Mouse (Mus musculus) hindlimb bud, embryonic 11.5 days (tissue): ENCODE data around the gene Csmd2.

Source experiments
- DNase-seq: peaks from one replicate; pipeline ENCODE4 v3.0.0-alpha.2; 2012; ENCODE audit warnings: low read depth, low spot score; ENCODE audit errors: extremely low spot score

Gene Csmd2

DNA sequence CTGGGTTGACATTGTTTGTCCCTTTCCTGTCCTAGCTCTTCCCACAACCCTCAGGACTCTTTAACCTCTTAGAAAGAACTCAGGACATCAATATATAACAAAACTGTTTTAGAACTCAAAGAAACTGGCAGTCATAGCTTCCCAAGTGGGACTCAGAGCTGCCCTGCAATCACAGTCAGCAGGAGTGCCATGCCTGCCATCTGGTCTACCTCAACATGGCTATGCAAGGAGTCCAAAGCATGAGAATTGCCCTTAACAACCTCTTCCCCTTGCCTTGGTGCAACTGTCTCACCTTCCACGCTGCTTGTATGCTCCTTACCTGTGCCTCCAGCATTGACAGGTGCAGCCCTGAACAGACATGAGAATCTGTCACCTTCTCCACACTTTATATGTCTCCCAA is 415.0 kb downstream of the Csmd2 start:
- DNase-seq = no peak

- DNase-seq = no peak
These were observed 417.9 kb downstream of the Csmd2 start for GRCm38 (mm10) chr4:128405576-128405975.

GRCm38 (mm10) chr4:128407084-128407845 is 419.6 kb downstream of the Csmd2 start:
- DNase-seq = no peak

DNA sequence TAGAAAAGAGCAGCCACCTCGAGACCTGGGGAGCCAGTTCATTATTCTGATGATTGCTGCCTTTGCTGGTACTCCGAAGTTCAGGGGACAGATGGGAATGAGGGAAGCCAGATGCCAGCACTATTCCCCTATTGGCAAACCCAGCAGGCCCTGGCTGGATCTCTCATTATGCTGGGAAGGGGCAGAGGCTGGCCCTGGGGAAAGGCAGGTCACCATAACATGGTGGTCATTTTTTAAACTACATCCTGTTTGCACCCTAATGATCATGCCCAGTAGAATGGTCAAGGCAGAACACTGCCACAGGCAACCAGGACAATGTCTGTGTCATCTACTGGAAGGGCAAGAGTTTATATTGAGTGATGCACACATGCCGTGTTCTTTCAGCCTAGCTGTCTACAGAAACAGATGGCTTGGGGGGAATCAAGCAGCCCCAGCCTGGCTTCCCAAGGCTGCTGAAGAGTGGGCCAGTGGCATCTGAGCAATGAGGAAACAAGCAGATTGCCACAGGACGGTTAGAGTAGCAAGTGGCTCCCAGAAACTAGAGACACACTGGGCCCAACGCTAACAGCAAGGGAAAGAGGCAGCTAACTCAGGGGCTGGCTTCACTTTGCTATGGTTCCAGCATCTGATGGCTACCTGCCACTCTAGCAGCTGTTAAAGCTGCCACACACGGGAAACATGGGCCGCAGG is 424.4 kb downstream of the Csmd2 start:
- no peak for DNase-seq

DNA sequence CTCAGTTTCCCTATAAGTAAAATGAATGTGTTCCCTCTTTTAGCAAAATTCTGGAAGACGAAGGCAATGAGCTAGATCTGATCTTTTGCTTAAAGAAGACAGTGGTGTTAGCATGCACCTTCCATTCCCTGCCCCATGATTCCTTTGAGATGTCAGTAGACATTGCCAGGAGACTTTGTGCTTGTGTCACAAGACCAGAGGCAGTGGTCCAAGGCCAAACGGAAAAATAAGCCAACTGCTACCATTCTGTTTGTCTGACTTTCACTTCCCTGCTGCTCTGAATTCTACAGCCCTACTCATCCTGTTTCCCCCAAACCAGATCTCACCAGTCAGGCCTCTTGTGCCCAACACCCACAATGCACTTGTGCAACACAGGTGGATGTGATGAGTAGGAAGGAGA is 427.1 kb downstream of the Csmd2 start:
- no peak for DNase-seq

DNA sequence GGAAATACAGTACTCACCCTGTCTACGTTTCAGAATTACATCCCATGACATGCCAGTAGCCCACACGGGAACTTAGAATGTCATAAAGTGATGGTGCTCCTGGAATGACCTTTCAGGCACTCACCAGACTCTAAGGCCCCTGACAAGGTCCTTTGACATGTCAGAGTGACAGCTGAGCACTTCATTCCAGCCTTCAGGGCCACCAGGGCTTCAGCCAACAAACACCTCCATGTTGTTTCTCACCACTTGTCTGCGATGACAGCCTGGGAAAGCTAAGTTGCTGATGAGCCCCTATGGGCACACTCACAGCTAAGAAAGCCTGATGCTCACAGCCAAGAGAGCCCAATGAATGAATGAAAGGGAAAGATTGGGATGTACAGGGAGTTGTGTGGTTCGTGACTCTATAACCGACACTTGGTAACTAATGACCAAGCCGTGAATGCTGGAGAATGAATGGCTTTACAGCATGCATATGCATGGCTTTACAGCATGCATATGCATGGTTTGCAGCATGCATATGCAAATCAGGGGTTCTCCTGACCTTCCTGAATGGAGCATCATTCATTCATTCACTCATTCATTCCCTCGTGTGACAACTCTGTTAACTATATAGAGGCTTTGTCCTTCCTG is 432.4 kb downstream of the Csmd2 start:
- no peak for DNase-seq

DNA sequence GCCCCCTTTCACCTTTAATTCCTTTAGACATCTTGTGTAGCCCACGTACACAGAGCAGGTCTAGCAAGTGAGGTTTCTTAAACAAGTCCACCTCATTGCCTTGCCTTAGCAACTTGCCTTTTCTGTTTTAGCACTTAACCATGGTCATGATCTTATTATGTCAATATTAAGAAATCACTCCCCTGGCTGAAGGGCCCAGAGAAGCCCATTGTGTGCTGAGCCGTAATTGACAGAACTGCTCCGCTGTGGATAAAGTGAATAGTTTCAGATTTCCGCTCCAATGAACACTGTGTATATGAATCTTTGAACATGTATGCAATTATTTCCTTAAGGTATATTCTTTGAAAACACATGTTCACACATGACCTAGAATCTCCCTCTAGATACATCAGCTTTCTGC is 434.8 kb downstream of the Csmd2 start:
- no peak for DNase-seq

DNA sequence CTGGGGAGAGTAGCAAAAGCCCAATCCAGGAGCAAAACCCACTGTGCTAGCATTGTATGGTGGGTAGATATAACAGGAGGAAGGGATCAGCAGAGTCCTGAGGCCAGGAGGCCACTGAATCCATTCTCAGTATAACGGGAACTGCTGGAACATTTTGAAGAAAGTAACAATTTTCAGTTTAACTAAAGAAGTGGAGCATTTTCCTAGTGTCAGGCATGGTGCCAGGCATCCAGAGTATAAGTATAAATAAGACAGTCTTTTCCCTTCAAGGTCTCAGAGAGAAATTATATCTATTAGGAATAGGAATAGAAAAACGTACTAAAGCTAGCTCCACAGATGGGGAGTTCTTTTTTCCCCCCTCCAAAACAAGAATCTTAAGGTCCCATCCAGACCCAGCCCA is 437.7 kb downstream of the Csmd2 start:
- DNase-seq = no peak

DNA sequence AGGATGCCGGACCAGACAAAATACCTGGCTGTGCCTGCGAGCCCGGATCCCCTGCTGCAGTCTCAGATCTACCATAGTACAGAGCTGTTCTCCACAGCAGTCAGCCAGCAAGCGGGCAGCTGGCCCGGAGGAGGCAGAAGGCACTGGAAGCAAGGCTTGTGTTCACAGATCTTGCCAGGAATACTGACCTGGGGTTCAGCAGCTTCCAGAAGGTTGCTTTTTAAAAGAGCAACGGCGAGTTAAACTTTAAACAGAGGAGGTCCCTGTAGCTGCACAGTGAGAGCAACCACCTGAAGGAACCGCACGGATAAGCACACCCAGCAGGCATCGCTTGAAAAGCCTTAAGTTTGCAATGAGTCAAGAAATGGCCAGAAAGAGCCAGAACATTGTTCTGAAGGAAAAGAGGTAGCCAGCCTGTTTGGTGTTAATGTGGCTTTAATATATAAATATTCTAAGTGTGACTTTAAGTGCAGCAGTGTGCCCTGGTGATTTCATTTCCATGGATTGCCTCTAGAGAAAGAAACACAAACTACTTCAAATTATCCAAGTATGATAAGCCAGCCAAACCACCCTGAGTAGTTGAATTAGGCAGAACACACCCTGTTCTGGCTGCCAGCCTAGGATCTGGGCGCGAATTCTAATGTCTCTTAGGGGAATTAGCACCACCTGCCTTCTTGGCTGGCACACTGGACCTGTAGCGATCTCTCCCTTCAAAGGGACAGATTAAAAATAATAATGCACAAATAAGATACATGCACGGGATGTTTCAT is 439.8 kb downstream of the Csmd2 start:
- DNase-seq = no peak

DNA sequence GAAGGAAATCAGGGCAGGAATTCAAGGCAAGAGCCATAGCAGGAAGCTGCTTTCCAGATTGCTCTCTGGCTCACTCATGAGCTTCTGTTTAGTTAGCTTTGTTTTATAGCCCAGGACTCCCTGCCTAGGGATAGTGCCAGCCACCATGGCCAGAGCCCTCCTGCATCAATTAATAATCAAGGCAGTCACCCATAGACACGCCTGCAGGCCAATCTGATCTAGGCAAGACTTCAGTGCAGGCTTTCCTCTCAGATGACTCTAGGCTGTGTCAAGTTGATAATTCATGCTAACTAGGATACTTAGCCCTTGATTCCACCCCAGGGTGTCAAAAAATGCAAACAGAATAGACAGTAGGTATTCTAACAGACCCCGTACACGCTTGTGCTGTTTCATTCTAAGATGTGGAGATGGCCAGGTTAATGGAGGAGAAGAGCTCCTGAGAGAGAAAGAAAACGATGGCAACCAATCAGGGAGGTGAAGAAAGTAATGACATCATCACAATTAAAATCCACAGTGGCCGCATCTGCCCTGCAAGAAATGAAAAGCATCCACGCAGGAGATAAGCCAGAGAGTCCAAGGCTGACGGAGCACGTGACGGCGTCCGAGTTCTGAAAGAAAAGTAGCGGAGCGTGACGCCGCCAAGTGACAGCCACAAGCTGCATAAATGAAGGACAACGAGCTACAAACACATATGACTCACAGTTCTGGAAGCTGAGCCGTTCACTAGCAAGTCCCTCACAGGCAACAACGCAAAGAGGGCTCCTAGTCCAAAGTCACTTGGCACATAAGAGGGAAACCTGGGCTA is 440.8 kb downstream of the Csmd2 start:
- DNase-seq = no peak

DNA sequence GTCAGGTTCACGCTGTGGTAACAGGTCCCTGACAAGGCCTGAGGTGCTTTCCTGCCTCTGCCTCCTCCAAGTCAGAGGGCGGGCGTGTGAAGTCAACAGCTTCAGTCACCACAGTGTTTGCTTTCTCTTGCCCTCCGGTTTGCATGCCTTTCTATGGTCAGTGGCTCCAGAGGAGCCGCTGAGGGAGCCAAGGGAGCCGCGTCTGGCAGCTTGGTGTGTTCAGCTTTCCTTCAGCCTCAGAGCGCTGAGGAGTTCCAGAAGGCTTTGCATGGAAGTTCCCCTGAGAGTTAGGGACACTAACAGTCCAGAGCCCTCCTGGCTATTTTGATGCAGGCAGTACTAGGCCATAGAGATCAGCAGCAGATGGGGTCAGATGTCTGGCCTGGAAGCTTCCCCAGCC is 441.9 kb downstream of the Csmd2 start:
- DNase-seq = no peak

- no peak for DNase-seq
These were observed 452.9 kb downstream of the Csmd2 start for GRCm38 (mm10) chr4:128440550-128440949.

GRCm38 (mm10) chr4:128441228-128441627 is 453.6 kb downstream of the Csmd2 start:
- no peak for DNase-seq

GRCm38 (mm10) chr4:128442791-128443190 is 455.1 kb downstream of the Csmd2 start:
- DNase-seq = no peak

GRCm38 (mm10) chr4:128445514-128446260 is 458.0 kb downstream of the Csmd2 start:
- no peak for DNase-seq

GRCm38 (mm10) chr4:128448831-128449431 is 461.3 kb downstream of the Csmd2 start:
- DNase-seq = no peak

GRCm38 (mm10) chr4:128450137-128450536 is 462.5 kb downstream of the Csmd2 start:
- DNase-seq = no peak

- no peak for DNase-seq
These were observed 463.3 kb downstream of the Csmd2 start for GRCm38 (mm10) chr4:128450974-128451373.

GRCm38 (mm10) chr4:128451383-128451794 is 463.7 kb downstream of the Csmd2 start:
- DNase-seq = no peak
